Mouse (Mus musculus) kidney, postnatal 10 days (tissue): ENCODE measurements around the gene Slc5a6.

Source experiments
- DNase-seq: peaks from one replicate; pipeline ENCODE4 v3.0.0; 2021; ENCODE audit warnings: mixed read lengths

Slc5a6 gene

DNA sequence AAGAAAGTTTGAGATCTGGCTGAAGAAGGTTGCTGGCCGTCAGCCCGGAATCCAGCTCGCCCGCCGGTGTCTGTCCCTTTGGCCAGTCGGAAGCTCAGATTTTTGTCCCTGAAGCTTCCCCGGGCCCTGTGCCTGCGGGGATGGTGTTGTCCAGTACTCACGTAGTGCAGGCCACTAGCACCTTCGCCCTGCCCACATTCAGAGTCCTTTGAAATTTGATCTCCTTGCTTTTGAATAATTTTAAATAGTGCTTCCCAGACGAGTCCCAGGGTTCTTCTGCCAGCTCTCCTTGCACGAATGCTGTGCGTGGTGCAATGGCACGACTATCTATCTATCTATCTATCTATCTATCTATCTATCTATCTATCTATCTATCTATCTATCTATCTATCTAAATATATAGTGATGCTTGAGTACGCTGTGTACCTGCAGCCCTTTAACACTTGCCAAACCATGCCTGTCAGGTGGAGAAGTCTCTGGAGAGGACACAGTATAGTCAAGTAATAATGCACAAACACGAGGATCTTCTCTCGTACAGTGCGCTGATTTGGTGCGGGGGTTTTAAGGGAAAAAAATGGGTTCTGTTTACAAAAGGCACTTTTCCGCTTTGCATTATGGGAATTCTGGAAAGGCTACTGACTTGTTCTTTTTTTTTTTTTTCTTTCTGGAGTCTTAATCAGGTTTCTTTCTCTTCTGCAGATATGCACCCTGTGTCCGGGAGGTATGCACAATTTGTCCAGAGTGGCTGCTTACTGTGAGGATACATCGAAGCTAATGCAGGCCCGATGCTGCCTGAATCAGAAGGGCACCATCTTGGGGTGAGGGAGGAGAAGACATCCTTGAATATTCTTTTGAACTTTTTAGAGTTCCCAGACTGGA is at the start of gene Slc5a6:
Gene Slc5a6, minus strand, starts transcription at position 162 of the 879 bp plus-strand sequence.
- peak; percentile 59 for DNase-seq

GRCm38 (mm10) chr5:31095711-31096480 is 47.2 kb upstream of the Slc5a6 start:
- no peak for DNase-seq

DNA sequence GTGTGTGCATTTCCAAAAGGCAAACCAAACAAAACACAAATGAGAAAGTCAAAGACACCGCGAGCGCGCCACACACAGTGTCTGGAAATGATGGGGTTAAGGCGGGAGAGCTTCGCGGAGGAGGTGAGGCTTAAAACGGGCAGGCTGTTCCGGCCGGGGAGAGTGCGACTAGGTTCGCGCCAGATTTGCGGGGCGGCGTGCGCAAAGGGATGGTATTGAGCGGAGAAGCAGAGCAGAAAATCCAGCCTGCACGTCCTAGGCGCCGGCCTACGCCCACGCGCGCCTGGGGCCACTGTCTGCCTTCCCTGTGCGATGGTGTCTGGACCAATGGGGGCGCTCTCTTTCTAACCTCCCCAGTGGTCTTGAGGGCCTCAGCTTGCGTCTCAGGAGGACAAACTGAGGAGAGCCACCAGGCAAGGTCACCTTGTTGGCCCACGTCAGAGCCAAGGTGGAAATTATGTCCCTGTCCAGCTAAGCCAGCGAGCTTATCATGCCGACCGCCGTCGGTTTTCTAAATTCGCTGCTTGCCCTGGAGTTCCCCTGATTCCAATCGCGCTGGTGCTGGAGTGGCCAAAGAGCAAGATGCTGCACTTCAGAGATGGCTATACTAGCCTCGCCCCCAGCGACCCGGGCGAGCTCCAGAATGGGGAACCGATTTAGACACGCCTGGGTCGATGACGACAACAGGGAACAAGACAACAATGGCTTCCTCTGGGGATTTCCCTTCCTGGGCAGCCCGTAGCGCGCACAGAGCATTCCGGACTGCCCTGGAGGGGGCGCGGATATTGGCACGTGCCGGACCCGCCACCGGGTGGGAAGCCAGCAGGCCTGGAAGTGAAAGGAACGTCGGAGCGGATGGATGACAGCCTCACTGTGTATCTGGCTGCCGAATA is 46.3 kb upstream of the Slc5a6 start:
- DNase-seq = peak; percentile 65

DNA sequence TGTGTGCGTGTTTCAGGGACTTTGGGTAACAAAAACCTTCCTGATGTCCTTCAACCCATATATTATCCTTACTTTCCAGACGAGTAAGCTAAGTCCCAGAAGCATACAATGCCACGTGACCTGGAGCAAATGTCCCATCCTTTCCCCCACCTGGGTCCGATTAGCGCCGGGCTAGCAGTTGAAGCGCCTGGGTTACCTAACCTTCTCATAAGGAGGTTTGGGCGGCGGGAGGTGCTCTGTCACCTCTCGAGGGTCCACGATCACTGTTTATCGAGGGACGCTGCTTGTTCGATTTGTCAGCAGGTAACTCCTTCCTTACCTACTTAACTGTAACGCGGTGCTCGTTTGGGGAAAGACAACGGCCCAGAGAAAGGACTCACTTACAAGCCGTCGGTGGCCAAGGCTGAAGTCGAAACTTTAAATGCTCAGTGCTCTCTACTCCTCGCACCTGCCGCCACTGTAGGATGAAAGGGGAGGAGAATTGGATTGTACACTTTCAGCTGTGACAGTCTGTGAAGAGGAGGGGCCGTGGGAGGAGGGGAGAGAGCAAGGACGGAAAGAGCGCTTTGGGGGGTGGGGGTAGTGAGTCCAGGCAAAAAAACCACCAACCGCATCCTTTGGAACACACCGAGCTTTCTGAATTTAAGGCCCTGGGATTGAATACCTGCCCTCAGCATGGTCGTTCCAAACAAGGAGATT is 45.5 kb upstream of the Slc5a6 start:
- no peak for DNase-seq

GRCm38 (mm10) chr5:31093151-31094041 is 44.7 kb upstream of the Slc5a6 start:
- peak; percentile 76 for DNase-seq

GRCm38 (mm10) chr5:31092231-31092975 is 43.7 kb upstream of the Slc5a6 start:
- DNase-seq = no peak

GRCm38 (mm10) chr5:31087131-31087530 is 38.4 kb upstream of the Slc5a6 start:
- DNase-seq = no peak

GRCm38 (mm10) chr5:31086606-31087005 is 37.9 kb upstream of the Slc5a6 start:
- DNase-seq = no peak

GRCm38 (mm10) chr5:31083949-31084348 is 35.2 kb upstream of the Slc5a6 start:
- no peak for DNase-seq

GRCm38 (mm10) chr5:31082935-31083625 is 34.4 kb upstream of the Slc5a6 start:
- DNase-seq = peak; percentile 52

GRCm38 (mm10) chr5:31082355-31082754 is 33.6 kb upstream of the Slc5a6 start:
- peak; percentile 80 for DNase-seq

- peak; percentile 65 for DNase-seq
Measured at GRCm38 (mm10) chr5:31081386-31081785, 32.7 kb upstream of the Slc5a6 start.

DNA sequence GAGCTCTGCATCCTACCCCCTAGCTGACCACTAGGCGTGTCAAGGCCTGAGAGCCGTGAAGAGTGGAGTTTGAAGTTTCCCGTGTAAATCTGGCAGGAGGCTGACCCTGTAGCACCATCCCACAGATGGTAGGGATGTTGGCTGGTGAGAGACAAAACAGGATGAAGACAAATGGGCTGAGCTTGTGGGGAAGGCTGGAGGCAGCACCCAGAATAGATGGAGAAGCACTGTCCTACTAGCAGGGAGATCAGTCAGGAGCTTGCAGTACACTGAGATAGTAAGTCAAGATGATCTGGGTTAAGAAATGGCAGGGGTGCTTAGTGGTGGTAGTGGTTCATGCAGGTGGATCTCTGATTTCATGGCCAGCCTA is 32.1 kb upstream of the Slc5a6 start:
- DNase-seq = no peak

GRCm38 (mm10) chr5:31080059-31080794 is 31.5 kb upstream of the Slc5a6 start:
- DNase-seq = no peak

DNA sequence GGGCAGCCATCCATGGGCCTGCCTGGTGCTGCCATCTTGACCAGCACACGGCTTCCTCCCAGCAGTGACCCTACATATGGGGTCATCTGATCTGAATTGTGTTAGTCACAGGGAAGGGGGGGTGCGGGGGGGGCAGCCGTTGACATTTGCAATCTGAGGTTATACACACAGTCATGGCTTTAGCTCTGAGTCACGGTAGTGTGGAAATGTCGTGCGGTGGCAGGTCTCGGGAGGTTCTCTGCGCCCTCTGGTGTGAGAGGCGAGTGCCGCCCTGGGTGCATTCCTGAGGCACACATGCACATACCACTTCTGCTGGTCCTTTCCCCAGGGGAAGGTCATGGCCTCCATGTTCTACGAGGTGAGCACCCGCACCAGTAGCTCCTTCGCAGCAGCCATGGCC is 27.6 kb upstream of the Slc5a6 start:
- DNase-seq = no peak

GRCm38 (mm10) chr5:31073176-31073575 is 24.5 kb upstream of the Slc5a6 start:
- DNase-seq = no peak

DNA sequence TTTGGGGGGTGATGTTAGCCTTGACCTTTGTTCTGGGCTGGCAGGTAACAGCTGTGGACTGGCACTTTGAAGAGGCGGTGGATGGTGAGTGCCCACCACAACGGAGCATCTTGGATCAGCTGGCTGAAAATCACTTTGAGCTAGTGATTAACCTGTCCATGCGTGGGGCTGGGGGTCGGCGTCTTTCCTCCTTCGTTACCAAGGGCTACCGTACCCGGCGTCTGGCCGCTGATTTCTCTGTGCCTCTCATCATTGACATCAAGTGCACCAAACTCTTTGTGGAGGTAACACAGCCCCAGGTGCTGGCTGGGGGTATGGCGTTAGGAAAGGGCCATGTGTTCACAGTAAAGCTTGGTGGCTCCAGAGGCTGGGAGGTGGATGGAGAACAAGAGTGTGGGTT is 23.1 kb upstream of the Slc5a6 start:
- DNase-seq = no peak

DNA sequence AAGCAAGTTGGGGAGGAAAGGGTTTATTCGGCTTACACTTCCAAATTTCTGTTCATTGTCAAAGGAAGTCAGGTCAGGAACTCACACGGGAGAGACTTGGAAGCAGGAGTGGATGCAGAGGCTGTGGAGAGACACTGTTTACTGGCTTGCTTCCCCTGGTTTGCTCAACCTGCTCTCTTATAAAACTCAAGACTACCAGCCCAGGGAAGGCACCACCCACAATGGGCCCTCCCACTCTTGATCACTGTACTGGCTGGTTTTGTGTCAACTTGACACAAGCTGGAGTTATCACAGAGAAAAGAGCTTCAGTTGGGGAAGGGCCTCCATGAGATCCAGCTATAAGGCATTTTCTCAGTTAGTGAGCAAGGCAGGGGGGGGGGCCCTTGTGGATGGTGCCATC is 22.3 kb upstream of the Slc5a6 start:
- no peak for DNase-seq

DNA sequence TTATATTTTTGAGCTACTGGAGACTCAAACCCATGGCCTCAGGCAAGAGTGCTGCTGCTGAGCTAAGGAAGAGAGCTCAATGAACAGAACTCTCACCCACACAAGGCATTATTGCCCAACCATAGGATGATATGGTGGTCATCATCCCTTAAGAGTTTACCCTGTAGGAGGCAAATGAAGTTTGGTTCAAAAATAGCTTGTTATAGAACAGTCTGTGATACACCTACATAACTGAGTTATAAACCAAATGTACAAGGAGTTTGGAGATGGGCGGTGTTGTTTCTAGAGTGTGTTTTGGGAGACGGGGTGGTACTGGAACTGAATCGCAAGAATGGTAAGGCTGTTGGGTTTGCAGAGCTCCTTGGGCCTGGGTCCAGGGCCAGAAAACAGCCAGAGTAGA is 21.1 kb upstream of the Slc5a6 start:
- DNase-seq = no peak
